Mouse (Mus musculus) inflammation-experienced regulatory T-cells, adult 16 weeks (primary cell): ENCODE measurements around the gene Clip3. TPM values are rescaled to one million over a fixed set of nuclear protein-coding genes. Genes with fewer than 3 reads are reported as not detected.

ENCODE experiments used
- polyA plus RNA-seq: library from polyadenylated mRNA; unstranded; fragments of 100-300 nt; shearing (Covaris generic); gene quantifications from one replicate; pipeline ENCODE4 v1.2.1, GENCODE M21; 2017

The Clip3 gene
- polyA plus RNA-seq, result 9.6 TPM

GRCm38 (mm10) chr7:30291215-30292131 lies at the start of gene Clip3:
TSS of gene Clip3 (plus strand) at chr7:30291728.

GRCm38 (mm10) chr7:30279951-30280669 lies 11.4 kb upstream of the Clip3 start, which contains the start of the genes Thap8 and Wdr62:
TSS of gene Thap8 (plus strand) at chr7:30280094.
TSS of gene Wdr62 (minus strand) at chr7:30280419.

GRCm38 (mm10) chr7:30308076-30309005 lies 16.8 kb downstream of the Clip3 start, which contains the start of gene Alkbh6:
TSS of gene Alkbh6 (plus strand) at chr7:30308717.

GRCm38 (mm10) chr7:30314721-30315155 lies 23.2 kb downstream of the Clip3 start, which contains the start of gene Syne4:
TSS of gene Syne4 (plus strand) at chr7:30314807.

GRCm38 (mm10) chr7:30321539-30322284 lies 30.2 kb downstream of the Clip3 start, which contains the start of gene E130208F15Rik:
TSS of gene E130208F15Rik (plus strand) at chr7:30321740.

GRCm38 (mm10) chr7:30323795-30324194 lies 32.3 kb downstream of the Clip3 start, which contains the start of gene Sdhaf1:
TSS of gene Sdhaf1 (minus strand) at chr7:30323895.

Other genes starting within 250 kb of the Clip3 start
- 8.0 TPM for gene Zfp14, start 240.3 kb upstream of the Clip3 start, polyA plus RNA-seq
- 16.4 TPM for gene Zfp82, start 218.8 kb upstream of the Clip3 start, polyA plus RNA-seq
- 1.2 TPM for gene Gm26920, start 201.3 kb upstream of the Clip3 start, polyA plus RNA-seq
- gene Zfp566, start 201.2 kb upstream of the Clip3 start, polyA plus RNA-seq, result 11.9 TPM
- gene Zfp260, start 197.0 kb upstream of the Clip3 start, polyA plus RNA-seq, result 111 TPM
- gene Zfp382, start 169.8 kb upstream of the Clip3 start, polyA plus RNA-seq, result 22.3 TPM
- gene Zfp146, start 122.0 kb upstream of the Clip3 start, polyA plus RNA-seq, result 35.9 TPM
- gene Cox7a1, start 107.6 kb upstream of the Clip3 start, polyA plus RNA-seq, result 1.4 TPM
- gene Capns1, start 92.9 kb upstream of the Clip3 start, polyA plus RNA-seq, result 70.0 TPM
- 55.8 TPM for gene Polr2i, start 59.8 kb upstream of the Clip3 start, polyA plus RNA-seq
- 123 TPM for gene Tbcb, start 59.5 kb upstream of the Clip3 start, polyA plus RNA-seq
- not detected for gene Ovol3, start 56.0 kb upstream of the Clip3 start, polyA plus RNA-seq
- gene Thap8, start 11.6 kb upstream of the Clip3 start, polyA plus RNA-seq, result 0.66 TPM
- gene Wdr62, start 11.3 kb upstream of the Clip3 start, polyA plus RNA-seq, result 7.5 TPM
- gene Alkbh6, start 17.0 kb downstream of the Clip3 start, polyA plus RNA-seq, result 178 TPM
- 18.4 TPM for gene Syne4, start 23.1 kb downstream of the Clip3 start, polyA plus RNA-seq
- not detected for gene E130208F15Rik, start 30.0 kb downstream of the Clip3 start, polyA plus RNA-seq
- gene Sdhaf1, start 32.2 kb downstream of the Clip3 start, polyA plus RNA-seq, result 11.3 TPM
- gene Lrfn3, start 71.0 kb downstream of the Clip3 start, polyA plus RNA-seq, result not detected
- 14.5 TPM for gene Tyrobp, start 122.0 kb downstream of the Clip3 start, polyA plus RNA-seq
- gene Hcst, start 128.1 kb downstream of the Clip3 start, polyA plus RNA-seq, result 407 TPM
- 110 TPM for gene Nfkbid, start 130.0 kb downstream of the Clip3 start, polyA plus RNA-seq
- 7.7 TPM for gene Aplp1, start 153.8 kb downstream of the Clip3 start, polyA plus RNA-seq
- gene Kirrel2, start 166.0 kb downstream of the Clip3 start, polyA plus RNA-seq, result not detected
- gene Nphs1, start 166.6 kb downstream of the Clip3 start, polyA plus RNA-seq, result not detected
- gene Prodh2, start 201.9 kb downstream of the Clip3 start, polyA plus RNA-seq, result not detected
- 1.5 TPM for gene Arhgap33, start 243.3 kb downstream of the Clip3 start, polyA plus RNA-seq